Mouse (Mus musculus) spleen, adult 2 months (tissue): ENCODE results near the gene Usp4.

Experiments used
- CTCF ChIP-seq: fragments of 200-500 bp; IDR thresholded peaks from 2 replicates; pipeline ENCODE4 v1.5.1; 2011; ENCODE audit warnings: mild to moderate bottlenecking, inconsistent platforms; ENCODE audit not compliant: insufficient read depth, insufficient read length, insufficient replicate concordance; ENCODE audit errors: extremely low read depth
- POLR2A ChIP-seq: fragments of 200-500 bp; IDR thresholded peaks from 2 replicates; pipeline ENCODE4 v1.6.1; 2011; ENCODE audit warnings: low read depth, low read length, inconsistent platforms

- TF ChIP-seq CTCF (no peak), POLR2A (no peak)
These were observed 37.4 kb downstream of the Usp4 start for GRCm38 (mm10) chr9:108385006-108385405.
